Mouse (Mus musculus): ENCODE results near the gene Gtpbp1. TPM values are rescaled to one million over a fixed set of nuclear protein-coding genes. Genes with fewer than 3 reads are reported as not detected.

Gtpbp1 gene
- polyA plus RNA-seq, 1 experiment from 2014 or later = 29.2 TPM

DNA sequence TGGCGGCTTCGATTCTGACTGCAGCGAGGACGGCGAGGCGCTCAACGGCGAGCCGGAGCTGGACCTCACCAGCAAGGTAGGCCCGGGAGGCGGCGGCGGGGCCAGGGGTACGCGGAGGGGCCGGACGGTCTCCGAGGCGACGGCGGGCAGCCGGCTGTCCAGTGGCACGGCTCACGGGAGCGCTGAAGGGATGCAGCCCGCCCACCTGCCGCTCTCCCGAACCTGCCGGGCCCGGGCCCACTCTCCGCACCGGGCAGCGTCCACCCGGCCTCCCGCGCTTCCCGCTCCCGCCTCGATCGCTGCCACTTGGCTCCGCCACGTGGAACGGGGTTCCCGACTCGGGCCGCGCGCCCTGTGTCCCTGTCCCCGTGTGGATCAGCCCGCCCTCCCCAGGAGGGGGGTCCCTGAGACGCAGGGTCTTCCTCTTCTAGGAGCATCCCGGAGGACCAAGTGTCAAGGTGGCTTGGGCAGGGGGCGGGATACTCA is 421 bp downstream of the Gtpbp1 start:
- Histone ChIP-seq H3K4me3 (ENCODE audit: inconsistent target) (peak overlapping the region; percentile 60), H3K27ac (no peak overlapping the region), H3K79me2 (ENCODE audit: inconsistent target) (peaks cover 61% of the 10 kb centered on the region), H3K36me3 (ENCODE audit: inconsistent target) (no peaks in the 10 kb centered on the region)
- under 1% methylated on average over 53 of the region's 53 CpGs for WGBS (ENCODE audit: missing documents)

DNA sequence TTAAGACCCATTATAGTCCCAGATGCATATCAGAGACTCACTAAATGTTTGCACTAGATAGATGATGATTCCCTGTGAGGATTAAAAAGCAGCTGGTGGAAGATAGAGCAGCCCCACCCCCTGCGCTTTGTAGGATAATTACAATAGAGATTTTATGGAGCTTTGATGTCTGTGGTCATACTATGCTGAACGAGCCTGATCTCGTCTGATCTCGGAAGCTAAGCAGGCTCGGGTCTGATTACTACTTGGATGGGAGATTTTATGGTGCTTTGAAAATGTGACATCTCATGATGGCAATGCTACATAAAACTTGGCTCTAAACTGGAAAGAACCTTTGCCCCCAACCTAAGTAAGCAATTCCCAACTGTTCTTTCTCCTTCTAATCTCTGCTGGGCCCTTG is 1.7 kb downstream of the Gtpbp1 start:
- Histone ChIP-seq H3K27ac (no peak overlapping the region), H3K36me3 (ENCODE audit: inconsistent target) (no peaks in the 10 kb centered on the region), H3K4me3 (ENCODE audit: inconsistent target) (no peak overlapping the region), H3K79me2 (ENCODE audit: inconsistent target) (peaks cover 62% of the 10 kb centered on the region)
- 94% methylated on average over 5 of the region's 5 CpGs for WGBS (ENCODE audit: missing documents)

- H3K79me2 ChIP-seq (ENCODE audit: inconsistent target) = peaks cover 75% of the 10 kb centered on the region
- H3K27ac ChIP-seq = peak overlapping the region; percentile 28; the same call in 1 of the 2 replicates
- WGBS (ENCODE audit: missing documents) = 4% methylated on average over 11 of the region's 11 CpGs
- H3K4me3 ChIP-seq (ENCODE audit: inconsistent target) = peak overlapping the region; percentile 26
- no peaks in the 10 kb centered on the region for H3K36me3 ChIP-seq (ENCODE audit: inconsistent target)
Observed at GRCm38 (mm10) chr15:79693740-79694139, 3.1 kb downstream of the Gtpbp1 start.

GRCm38 (mm10) chr15:79694512-79694911 is 3.9 kb downstream of the Gtpbp1 start:
- 24% methylated on average over 4 of the region's 4 CpGs for WGBS (ENCODE audit: missing documents)

GRCm38 (mm10) chr15:79695516-79695915 is 4.9 kb downstream of the Gtpbp1 start:
- peaks cover 82% of the 10 kb centered on the region for H3K79me2 ChIP-seq (ENCODE audit: inconsistent target)
- no peaks in the 10 kb centered on the region for H3K36me3 ChIP-seq (ENCODE audit: inconsistent target)
- no peak overlapping the region for H3K27ac ChIP-seq
- 75% methylated on average over 3 of the region's 3 CpGs for whole genome bisulfite sequencing (ENCODE audit: missing documents)
- no peak overlapping the region for H3K4me3 ChIP-seq (ENCODE audit: inconsistent target)

More at GRCm38 (mm10) chr15:79694512-79694911, 3.9 kb downstream of the Gtpbp1 start:
- H3K4me3 ChIP-seq (ENCODE audit: inconsistent target) = no peak overlapping the region
- 0 out of 2 replicates have a peak overlapping the region, but pooled peaks have one; percentile 28 for H3K27ac ChIP-seq
- no peaks in the 10 kb centered on the region for H3K36me3 ChIP-seq (ENCODE audit: inconsistent target)
- H3K79me2 ChIP-seq (ENCODE audit: inconsistent target) = peaks cover 81% of the 10 kb centered on the region

GRCm38 (mm10) chr15:79696508-79696907 is 5.9 kb downstream of the Gtpbp1 start:
- H3K4me3 ChIP-seq (ENCODE audit: inconsistent target) = no peak overlapping the region
- WGBS (ENCODE audit: missing documents) = 96% methylated on average over 2 of the region's 2 CpGs
- peaks cover 78% of the 10 kb centered on the region for H3K79me2 ChIP-seq (ENCODE audit: inconsistent target)
- no peak overlapping the region for H3K27ac ChIP-seq
- no peaks in the 10 kb centered on the region for H3K36me3 ChIP-seq (ENCODE audit: inconsistent target)

DNA sequence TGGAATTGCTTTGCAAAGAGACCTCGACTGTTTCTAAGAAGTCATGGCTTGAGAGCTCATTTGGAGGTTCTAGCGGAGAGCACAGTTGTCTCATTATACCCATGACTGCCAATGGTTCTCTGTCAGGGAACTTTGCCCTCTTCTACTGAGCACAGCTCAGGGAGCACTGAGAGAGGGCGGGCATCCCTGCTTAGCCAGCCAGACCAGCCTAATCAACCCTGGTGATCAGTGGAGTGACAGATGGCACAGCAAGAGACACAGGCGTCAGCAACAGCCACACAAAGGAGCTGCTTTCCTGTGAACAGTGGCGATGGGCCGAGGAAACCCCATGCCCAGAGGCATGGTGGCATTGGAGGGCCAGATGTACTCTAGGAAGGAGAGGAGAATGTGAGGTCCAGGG is 6.4 kb downstream of the Gtpbp1 start:
- no peak overlapping the region for H3K4me3 ChIP-seq (ENCODE audit: inconsistent target)
- 93% methylated on average over 6 of the region's 6 CpGs for WGBS (ENCODE audit: missing documents)
- H3K27ac ChIP-seq = no peak overlapping the region
- no peaks in the 10 kb centered on the region for H3K36me3 ChIP-seq (ENCODE audit: inconsistent target)
- H3K79me2 ChIP-seq (ENCODE audit: inconsistent target) = peaks cover 73% of the 10 kb centered on the region

DNA sequence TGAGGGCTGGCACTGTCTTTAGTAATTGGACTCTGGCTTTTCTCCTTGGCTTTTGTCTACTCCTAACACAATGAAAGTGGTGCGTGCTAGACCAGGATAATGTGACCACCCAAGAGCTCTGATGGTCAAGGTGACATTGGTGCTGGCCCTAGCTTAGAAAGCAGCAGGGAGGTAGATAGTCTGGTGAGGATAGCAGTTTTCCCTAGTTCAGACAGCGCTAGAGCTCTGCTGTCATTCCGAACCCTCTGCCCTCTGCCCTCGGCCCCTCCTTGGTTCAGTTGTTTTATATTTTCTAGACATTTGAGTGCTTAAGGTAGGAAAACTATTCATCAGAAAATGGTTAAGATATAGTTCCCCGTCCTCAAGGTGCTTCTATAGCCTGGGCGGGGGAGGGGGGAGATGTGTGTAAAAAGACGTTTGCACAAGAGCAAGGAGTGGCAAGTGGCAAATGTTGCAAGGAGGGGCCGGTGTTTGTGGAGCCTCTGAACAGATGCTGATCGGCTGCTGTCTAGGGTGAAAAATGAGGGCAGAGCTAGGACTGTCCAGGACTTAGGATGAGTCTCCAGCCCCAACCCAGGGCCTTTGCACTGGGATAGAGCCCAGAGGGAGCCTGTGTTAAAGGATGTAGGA is 7.0 kb downstream of the Gtpbp1 start:
- Histone ChIP-seq H3K36me3 (ENCODE audit: inconsistent target) (no peaks in the 10 kb centered on the region), H3K4me3 (ENCODE audit: inconsistent target) (no peak overlapping the region), H3K79me2 (ENCODE audit: inconsistent target) (peaks cover 67% of the 10 kb centered on the region), H3K27ac (no peak overlapping the region)
- 69% methylated on average over 9 of the region's 9 CpGs for WGBS (ENCODE audit: missing documents)

- Histone ChIP-seq H3K4me3 (ENCODE audit: inconsistent target) (no peak overlapping the region), H3K27ac (no peak overlapping the region), H3K79me2 (ENCODE audit: inconsistent target) (no peaks in the 10 kb centered on the region), H3K36me3 (ENCODE audit: inconsistent target) (peaks cover 49% of the 10 kb centered on the region)
- WGBS (ENCODE audit: missing documents) = 89% methylated on average over 11 of the region's 17 CpGs
Observed at GRCm38 (mm10) chr15:79706603-79707214, 16.1 kb downstream of the Gtpbp1 start.

DNA sequence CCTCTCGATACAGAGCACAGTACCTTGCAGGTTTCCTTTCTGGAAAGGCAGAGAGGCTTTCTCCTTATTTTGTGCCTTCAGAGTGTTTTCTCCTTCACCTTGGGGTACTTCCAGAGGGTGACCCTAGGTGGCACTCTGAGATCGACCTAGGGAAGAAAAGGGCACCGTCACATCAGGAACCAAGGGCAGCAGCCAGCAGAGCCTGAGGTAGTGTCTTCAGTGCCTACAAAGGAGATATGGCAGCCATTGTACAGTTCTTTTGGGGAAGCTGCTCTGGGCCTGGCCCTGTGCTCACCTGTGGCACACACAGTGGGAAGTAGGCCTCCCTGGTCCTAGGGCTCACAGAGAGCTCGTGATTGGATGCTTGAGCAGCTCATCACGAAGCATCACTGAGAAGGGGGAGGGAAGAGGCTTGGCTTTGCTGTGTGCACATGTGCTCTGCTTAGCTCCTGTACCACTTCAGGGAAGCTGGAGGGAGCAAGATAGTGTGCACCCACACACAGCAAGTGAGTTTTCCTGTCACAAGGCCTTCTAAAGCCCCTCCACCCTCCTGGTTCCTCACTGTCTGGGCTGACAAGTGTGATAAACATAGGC is 17.7 kb downstream of the Gtpbp1 start:
- Histone ChIP-seq H3K36me3 (ENCODE audit: inconsistent target) (peaks cover 65% of the 10 kb centered on the region), H3K4me3 (ENCODE audit: inconsistent target) (no peak overlapping the region)
- 91% methylated on average over 5 of the region's 5 CpGs for WGBS (ENCODE audit: missing documents)

DNA sequence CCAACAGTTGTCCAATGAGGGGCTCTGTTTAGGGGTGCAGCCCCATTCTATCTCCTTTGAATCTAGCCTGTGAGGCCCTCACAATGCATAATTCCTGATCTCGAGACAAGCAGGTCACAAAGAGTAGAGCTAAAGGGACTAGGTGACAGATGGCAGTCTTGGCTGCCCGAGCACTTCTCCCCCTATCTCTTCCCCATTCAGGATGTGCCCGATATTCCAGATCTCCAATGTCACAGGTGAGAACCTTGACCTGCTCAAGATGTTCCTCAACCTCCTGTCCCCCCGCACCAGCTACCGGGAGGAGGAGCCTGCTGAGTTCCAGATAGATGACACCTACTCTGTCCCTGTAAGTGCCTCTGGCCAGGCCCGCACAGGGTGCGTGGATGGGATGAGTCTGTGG is 25.0 kb downstream of the Gtpbp1 start:
- WGBS (ENCODE audit: missing documents) = 90% methylated on average over 7 of the region's 7 CpGs
- Histone ChIP-seq H3K27ac (no peak overlapping the region), H3K4me3 (ENCODE audit: inconsistent target) (no peak overlapping the region), H3K36me3 (ENCODE audit: inconsistent target) (peaks cover 82% of the 10 kb centered on the region), H3K79me2 (ENCODE audit: inconsistent target) (no peaks in the 10 kb centered on the region)

More for the DNA sequence above, 17.7 kb downstream of the Gtpbp1 start:
- Histone ChIP-seq H3K27ac (no peak overlapping the region), H3K79me2 (ENCODE audit: inconsistent target) (no peaks in the 10 kb centered on the region)

DNA sequence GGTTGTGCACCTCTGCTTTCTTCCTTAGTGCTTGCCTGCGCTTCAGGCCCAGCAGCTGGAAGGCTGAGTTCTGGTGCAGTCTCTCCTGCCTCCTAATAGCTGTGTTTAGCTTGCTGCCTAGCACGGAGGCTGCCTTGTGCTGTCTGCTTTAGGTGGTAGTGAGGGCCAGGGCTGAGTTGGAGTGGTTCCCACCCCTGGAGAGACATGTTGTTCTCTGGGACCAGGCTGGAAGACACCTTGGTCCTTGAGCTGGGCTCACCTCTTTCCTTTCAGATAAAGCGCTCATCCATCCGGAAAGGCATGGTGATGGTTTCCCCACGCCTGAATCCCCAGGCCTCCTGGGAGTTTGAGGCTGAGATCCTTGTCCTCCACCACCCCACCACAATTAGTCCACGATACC is 26.1 kb downstream of the Gtpbp1 start:
- Histone ChIP-seq H3K4me3 (ENCODE audit: inconsistent target) (no peak overlapping the region), H3K27ac (no peak overlapping the region), H3K36me3 (ENCODE audit: inconsistent target) (peaks cover 72% of the 10 kb centered on the region), H3K79me2 (ENCODE audit: inconsistent target) (no peaks in the 10 kb centered on the region)
- WGBS (ENCODE audit: missing documents) = 96% methylated on average over 6 of the region's 6 CpGs

GRCm38 (mm10) chr15:79720267-79720666 is 29.6 kb downstream of the Gtpbp1 start:
- WGBS (ENCODE audit: missing documents) = 90% methylated on average over 8 of the region's 8 CpGs
- Histone ChIP-seq H3K4me3 (ENCODE audit: inconsistent target) (no peak overlapping the region), H3K36me3 (ENCODE audit: inconsistent target) (peaks cover 47% of the 10 kb centered on the region), H3K79me2 (ENCODE audit: inconsistent target) (no peaks in the 10 kb centered on the region), H3K27ac (no peak overlapping the region)

DNA sequence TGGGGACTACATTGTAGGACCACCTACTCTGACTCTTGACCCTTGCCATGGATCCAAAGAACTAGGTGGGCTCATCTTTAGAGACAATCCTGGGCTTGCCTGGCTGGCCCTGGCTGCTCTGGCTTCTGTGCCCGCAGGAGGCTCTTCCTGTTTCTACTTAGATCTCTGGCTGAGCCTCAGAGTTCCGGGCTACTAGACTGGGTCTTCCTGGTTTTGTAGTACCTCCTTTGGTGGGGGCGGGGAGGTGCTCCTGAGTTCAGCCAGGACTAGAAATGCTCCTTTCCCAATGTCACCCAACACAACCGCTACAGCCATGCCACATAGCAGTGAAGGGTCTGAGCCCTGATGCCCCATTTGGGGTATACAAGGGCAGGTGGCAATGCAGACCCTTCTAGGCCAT is 30.2 kb downstream of the Gtpbp1 start:
- Histone ChIP-seq H3K4me3 (ENCODE audit: inconsistent target) (no peak overlapping the region), H3K79me2 (ENCODE audit: inconsistent target) (no peaks in the 10 kb centered on the region), H3K27ac (no peak overlapping the region), H3K36me3 (ENCODE audit: inconsistent target) (peaks cover 46% of the 10 kb centered on the region)
- WGBS (ENCODE audit: missing documents) = 51% methylated on average over 3 of the region's 4 CpGs

- no peak overlapping the region for H3K27ac ChIP-seq
- H3K36me3 ChIP-seq (ENCODE audit: inconsistent target) = peaks cover 46% of the 10 kb centered on the region
- no peak overlapping the region for H3K4me3 ChIP-seq (ENCODE audit: inconsistent target)
- no peaks in the 10 kb centered on the region for H3K79me2 ChIP-seq (ENCODE audit: inconsistent target)
- WGBS (ENCODE audit: missing documents) = 8% methylated on average over 1 of the region's 1 CpGs
Observed at GRCm38 (mm10) chr15:79723439-79723838, 32.8 kb downstream of the Gtpbp1 start.

All from macrophage (primary cell).